Mouse (Mus musculus) liver, embryonic 14.5 days (tissue): ENCODE measurements at regions not wholly inside any gene's neighbourhood (a gene's known extent, or its start where the extent isn't known, plus 50 kb on each side); places are given as distances from the start of the nearest gene placed in this dataset.

ENCODE experiments used
- CTCF ChIP-seq: IDR thresholded peaks from 2 replicates; pipeline ENCODE4 v1.5.1; 2016; ENCODE audit warnings: antibody characterized with exemption, low read depth, control low read depth
- EP300 ChIP-seq: IDR thresholded peaks from 2 replicates; pipeline ENCODE4 v1.6.1; 2016; ENCODE audit warnings: antibody characterized with exemption, low read depth

- TF ChIP-seq CTCF (no peak), EP300 (no peak)
Observed at GRCm38 (mm10) chr3:154510160-154510559, 86.4 kb upstream of the Cryz start.
